Mouse (Mus musculus): ENCODE measurements at regions not wholly inside any gene's neighbourhood (a gene's known extent, or its start where the extent isn't known, plus 50 kb on each side); places are given as distances from the start of the nearest gene placed in this dataset.

DNA sequence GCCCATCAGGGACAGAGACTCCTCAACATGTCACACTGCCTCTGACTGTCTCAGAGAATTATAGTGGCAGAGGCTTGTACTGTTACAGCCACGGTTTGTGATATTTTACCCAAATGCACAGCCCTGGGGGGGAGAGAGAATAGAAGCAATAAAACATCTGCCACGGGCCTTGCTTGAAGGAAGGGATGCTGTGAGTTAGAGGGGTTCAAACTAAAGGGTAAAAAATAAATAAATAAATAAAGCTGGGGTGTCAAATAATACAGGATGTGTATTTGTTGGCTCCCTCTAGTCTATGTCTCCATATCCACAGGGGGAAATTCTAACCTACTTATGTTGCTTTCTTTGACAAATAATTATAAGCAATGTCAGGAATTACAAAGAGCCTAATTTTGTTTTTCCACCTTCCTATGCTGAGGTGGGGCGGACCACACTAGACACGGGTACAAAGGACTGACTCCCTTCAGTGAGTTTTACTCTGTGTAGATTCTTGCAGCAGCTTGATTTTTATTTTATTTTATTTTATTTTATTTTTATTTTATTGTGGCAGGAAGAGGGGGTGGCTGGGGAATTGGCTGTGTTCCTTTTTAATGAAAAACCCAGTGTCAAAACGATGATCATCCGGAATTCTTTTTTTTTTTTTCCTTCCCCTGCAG is 281.3 kb downstream of the Gxylt1 start:
- TF ChIP-seq POLR2A (IDR thresholded peaks at IDR 0.05; ENCODE audit: control insufficient read depth in 1 of 2, insufficient read depth in 1 of 2, low read depth in 1 of 2, low read length in 2 of 2, poor library complexity in 1 of 2) (no peak), CTCF (IDR thresholded peaks at IDR 0.05 in 2 of 3, conservative IDR thresholded peaks at IDR 0.05 in 1 of 3; ENCODE audit: control insufficient read depth in 1 of 3, insufficient read depth in 1 of 3, low read depth in 2 of 3, low read length in 3 of 3, poor library complexity in 1 of 3, severe bottlenecking in 1 of 3) (no peak), ZC3H11A (IDR thresholded peaks at IDR 0.05; ENCODE audit: low read depth, low read length) (no peak), KAT2A (conservative IDR thresholded peaks at IDR 0.05; ENCODE audit: low read depth, low read length) (no peak), MAFK (IDR thresholded peaks at IDR 0.05; ENCODE audit: borderline replicate concordance, low read depth, low read length) (no peak), TAL1 (IDR thresholded peaks at IDR 0.05; ENCODE audit: low read length) (no peak), NRF1 (IDR thresholded peaks at IDR 0.05; ENCODE audit: insufficient read depth, low read depth, low read length, poor library complexity, severe bottlenecking) (no peak), ETS1 (IDR thresholded peaks at IDR 0.05; ENCODE audit: low read depth, low read length) (no peak), POLR2AphosphoS2 (IDR thresholded peaks at IDR 0.05; ENCODE audit: low read length) (no peak), EP300 (IDR thresholded peaks at IDR 0.05; ENCODE audit: low read depth in 1 of 2, low read length in 2 of 2) (no peak)
